10 mouse cellular contexts compared by ENCODE assay signal in the genomic region with DNA sequence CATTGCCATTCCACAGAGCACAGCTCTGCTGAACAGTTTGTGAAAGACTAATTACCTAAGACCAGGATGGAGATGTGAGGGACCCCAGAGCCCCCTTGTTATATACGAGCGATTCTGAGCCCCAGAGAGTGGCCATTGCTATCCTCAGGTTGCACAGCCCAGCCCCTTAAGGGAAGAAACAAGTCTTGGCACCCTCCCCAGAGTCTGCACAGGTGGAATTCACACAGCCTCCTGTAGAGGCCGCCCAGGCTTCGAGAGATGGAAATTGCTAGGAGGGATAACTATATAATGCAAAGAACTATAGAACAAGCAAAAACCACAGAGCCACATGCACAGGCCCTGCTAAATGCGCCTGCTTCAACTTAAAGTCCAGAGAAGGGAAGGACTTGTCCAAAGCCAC.
DNase-seq lines count a peak whose midpoint lies in the region; ATAC-seq and TF ChIP-seq lines count a peak whose summit lies in the region.
"Had no signal": no experiment of that assay in that cellular context is flagged by ENCODE, and none has a peak within 500 bp of the region (broad histone marks: within the 10 kb centered on the region; RNA-seq: fewer than 3 reads in every experiment).

No protein-coding gene starts in this region.

- TF ChIP-seq CTCF in CH12.LX (conservative IDR thresholded peaks at IDR 0.05 in 1 of 2, IDR thresholded peaks at IDR 0.05 in 1 of 2; ENCODE audit: low read depth in 2 of 2, low read length in 2 of 2) = peak in 1 of 2 experiments; percentile 57; a peak in 2 of 4 replicates

- H3K36me3 ChIP-seq in kidney, embryonic 14.5 days (ENCODE audit: control insufficient read depth, insufficient read depth, low read length) = no peaks in the 10 kb centered on the region
- H3K36me3 ChIP-seq in CH12.LX (replicated peaks in 1 of 2; ENCODE audit: control insufficient read depth in 1 of 2, insufficient read depth in 1 of 2, low read length in 1 of 2) = no peaks in the 10 kb centered on the region
- H3K36me3 ChIP-seq: hindbrain, embryonic 12.5 days; lung, embryonic 15.5 days had no signal

- dilution Hi-C loops in CH12.LX (cut with MboI; ENCODE audit: extremely low pct_ligation_motif_present, extremely low pct_unique_long_range_greater_than_20kb, low sequenced_read_pairs) = no loop called here

- no peak for ATAC-seq in kidney, embryonic 14.5 days (ENCODE audit: low FRiP score, low TSS enrichment)
- ATAC-seq in granulocyte monocyte progenitor cell, adult 5-6 weeks (replicated peaks; ENCODE audit: poor library complexity, severe bottlenecking) = no peak

- TF ChIP-seq EP300 in CH12.LX (IDR thresholded peaks at IDR 0.05; ENCODE audit: low read length) = no peak

- WGBS in kidney, embryonic 14.5 days = 53% methylated on average over 5 of the region's 5 CpGs

- H3K27me3 ChIP-seq in kidney, embryonic 14.5 days (ENCODE audit: control insufficient read depth, insufficient read depth, low read length) = no peaks in the 10 kb centered on the region
- no peaks in the 10 kb centered on the region for H3K27me3 ChIP-seq in CH12.LX (replicated peaks)
- H3K27me3 ChIP-seq: hindbrain, embryonic 12.5 days; lung, embryonic 15.5 days had no signal

- peak; percentile 31 for DNase-seq in kidney, postnatal 10 days
- DNase-seq in 416B (ENCODE audit: low read depth) (peak; percentile 11), CH12.LX (ENCODE audit: extremely low read depth) (peak; percentile 8)
- DNase-seq in frontal cortex, postnatal 36 days (ENCODE audit: low spot score in 2 of 2) = peak; percentile 6 to 15
- no peak for DNase-seq in yolk sac, embryonic 10.5 days (ENCODE audit: low spot score)
- DNase-seq in adrenal gland, postnatal 10 days = no peak

- H3K9ac ChIP-seq in kidney, embryonic 14.5 days (ENCODE audit: low read depth, low read length) = no peak overlapping the region
- H3K9ac ChIP-seq in CH12.LX (ENCODE audit: insufficient read depth, low read depth) = no peak overlapping the region
- H3K9ac ChIP-seq: hindbrain, embryonic 12.5 days; lung, embryonic 15.5 days had no signal

- H3K4me2 ChIP-seq in kidney, embryonic 14.5 days (replicated peaks; ENCODE audit: low read depth, low read length) = no peak overlapping the region
- no peak overlapping the region for H3K4me2 ChIP-seq in CH12.LX (ENCODE audit: insufficient read depth, low read depth, poor library complexity, severe bottlenecking)
- H3K4me2 ChIP-seq: hindbrain, embryonic 12.5 days; lung, embryonic 15.5 days had no signal

- H3K9me3 ChIP-seq in kidney, embryonic 14.5 days (ENCODE audit: control insufficient read depth, low read length) = no peaks in the 10 kb centered on the region
- no peaks in the 10 kb centered on the region for H3K9me3 ChIP-seq in CH12.LX (replicated peaks; ENCODE audit: low read length)
- H3K9me3 ChIP-seq: hindbrain, embryonic 12.5 days; lung, embryonic 15.5 days had no signal

- no peak overlapping the region for H3K4me3 ChIP-seq in kidney, embryonic 14.5 days (ENCODE audit: low read length)
- H3K4me3 ChIP-seq in CH12.LX (replicated peaks in 1 of 3; ENCODE audit: low read depth in 2 of 3, low read length in 2 of 3, poor library complexity in 1 of 3) = no peak overlapping the region
- H3K4me3 ChIP-seq: hindbrain, embryonic 12.5 days; lung, embryonic 15.5 days had no signal

- no peak for TF ChIP-seq POLR2A in CH12.LX (IDR thresholded peaks at IDR 0.05; ENCODE audit: low read depth, low read length)

- H3K27ac ChIP-seq in kidney, embryonic 14.5 days (ENCODE audit: low read depth, low read length) = no peak overlapping the region
- no peak overlapping the region for H3K27ac ChIP-seq in CH12.LX (ENCODE audit: insufficient read depth, low read depth)
- H3K27ac ChIP-seq: hindbrain, embryonic 12.5 days; lung, embryonic 15.5 days had no signal

- no peaks in the 10 kb centered on the region for H3K79me2 ChIP-seq in CH12.LX (replicated peaks; ENCODE audit: control insufficient read depth, extremely low read depth, insufficient read depth, poor library complexity, severe bottlenecking)

- in situ Hi-C loops in CH12.LX (cut with MboI; ENCODE audit: low pct_ligation_motif_present, low pct_unique_long_range_greater_than_20kb, low sequenced_read_pairs) = no loop called here

- H3K4me1 ChIP-seq in kidney, embryonic 14.5 days (ENCODE audit: control insufficient read depth, insufficient read depth, low read length) = no peaks in the 10 kb centered on the region
- H3K4me1 ChIP-seq in CH12.LX (ENCODE audit: control insufficient read depth in 1 of 2, insufficient read depth in 2 of 2) = peaks cover 0 to 4% of the 10 kb centered on the region in 2 experiments; a peak in 2 of 4 replicates
- H3K4me1 ChIP-seq: hindbrain, embryonic 12.5 days; lung, embryonic 15.5 days had no signal

- peak; percentile 46 for TF ChIP-seq RAD21 in CH12.LX (IDR thresholded peaks at IDR 0.05; ENCODE audit: low read depth, low read length)

TF ChIP-seq in CH12.LX, 34 proteins besides CTCF, POLR2A, EP300 and RAD21:
- TF ChIP-seq UBTF (IDR thresholded peaks at IDR 0.05; ENCODE audit: low read depth, low read length) (no peak), SMC3 (IDR thresholded peaks at IDR 0.05; ENCODE audit: low read depth, low read length) (peak; percentile 14)

Comparison
In these comparisons a context has a peak if more than half of its experiments do, and no peak if none do; other contexts are left out.
1. DNase-seq: peak in kidney, postnatal 10 days (single experiment), 416B (single experiment), CH12.LX (single experiment) and frontal cortex, postnatal 36 days (2 of 2); none in yolk sac, embryonic 10.5 days (single experiment) and adrenal gland, postnatal 10 days (single experiment).